Mouse (Mus musculus) CH12.LX (cell line): Measurements from ENCODE around the gene Krt4. TPM values are rescaled to one million over a fixed set of nuclear protein-coding genes. Genes with fewer than 3 reads are reported as not detected.

ENCODE experiments used
- DNase-seq: peaks from one replicate; pipeline ENCODE4 v3.0.0-alpha.2; 2013; ENCODE audit errors: extremely low read depth
- H3K27ac ChIP-seq: 2 replicates; pipeline ENCODE4 v1.5.1; 2012; ENCODE audit warnings: low read depth, mild to moderate bottlenecking, control low read depth, moderate library complexity; ENCODE audit not compliant: insufficient read depth
- H3K27me3 ChIP-seq: replicated peaks from 2 replicates; pipeline ENCODE3; 2012; ENCODE audit warnings: inconsistent platforms
- H3K36me3 ChIP-seq, 2 experiments: replicated peaks in 1 of 2; 2 replicates each; pipeline versions ENCODE3 to v1.6.1; 2012; ENCODE audit warnings: inconsistent platforms in 1 of 2, low read length in 1 of 2, mild to moderate bottlenecking in 1 of 2, mixed read lengths in 1 of 2, moderate library complexity in 1 of 2; ENCODE audit not compliant: control insufficient read depth in 1 of 2, insufficient read depth in 1 of 2
- H3K4me1 ChIP-seq, 2 experiments: 2 replicates each; pipeline ENCODE4 v1.6.1; 2012; ENCODE audit warnings: inconsistent platforms in 1 of 2, moderate library complexity in 1 of 2; ENCODE audit not compliant: insufficient read depth in 2 of 2, control insufficient read depth in 1 of 2
- H3K4me2 ChIP-seq: 2 replicates; pipeline ENCODE4 v1.6.1; 2012; ENCODE audit warnings: low read depth, mild to moderate bottlenecking, control low read depth; ENCODE audit not compliant: poor library complexity, insufficient read depth, severe bottlenecking
- H3K4me3 ChIP-seq, 3 experiments: fragments of 150-350 bp in 1 of 3; sonication (generic) in 1 of 3; replicated peaks in 1 of 3; 2 replicates each; pipeline versions ENCODE3 to v1.5.1; 2011 to 2012; ENCODE audit warnings: low read depth in 2 of 3, low read length in 2 of 3, mild to moderate bottlenecking in 2 of 3, moderate library complexity in 2 of 3, control low read depth in 1 of 3, improper control_type of control experiment in 1 of 3, inconsistent platforms in 1 of 3, mixed read lengths in 1 of 3; ENCODE audit not compliant: poor library complexity in 1 of 3
- H3K79me2 ChIP-seq: replicated peaks from 2 replicates; pipeline ENCODE4 v1.6.1; 2012; ENCODE audit warnings: mild to moderate bottlenecking, moderate library complexity; ENCODE audit not compliant: control insufficient read depth, poor library complexity, insufficient read depth, severe bottlenecking; ENCODE audit errors: extremely low read depth
- H3K9ac ChIP-seq: 2 replicates; pipeline ENCODE4 v1.6.1; 2012; ENCODE audit warnings: low read depth, mild to moderate bottlenecking, control low read depth, moderate library complexity; ENCODE audit not compliant: insufficient read depth
- H3K9me3 ChIP-seq: replicated peaks from 2 replicates; pipeline ENCODE3; 2012; ENCODE audit warnings: low read length, inconsistent platforms, mixed read lengths
- CTCF ChIP-seq, 2 experiments: IDR thresholded peaks in 1 of 2; conservative IDR thresholded peaks in 1 of 2; 2 replicates each; pipeline ENCODE4 v1.5.1; 2011 to 2012; ENCODE audit warnings: low read depth in 2 of 2, low read length in 2 of 2, improper control_type of control experiment in 1 of 2, inconsistent platforms in 1 of 2, mild to moderate bottlenecking in 1 of 2, moderate library complexity in 1 of 2
- E2F4 ChIP-seq: IDR thresholded peaks from 2 replicates; pipeline ENCODE4 v1.6.1; 2011; ENCODE audit warnings: low read depth, low read length, improper control_type of control experiment; ENCODE audit not compliant: insufficient replicate concordance
- GABPA ChIP-seq: IDR thresholded peaks from 2 replicates; pipeline ENCODE4 v1.6.1; 2012; ENCODE audit warnings: low read depth, low read length, improper control_type of control experiment, inconsistent platforms; ENCODE audit not compliant: insufficient replicate concordance
- HCFC1 ChIP-seq: IDR thresholded peaks from 2 replicates; pipeline ENCODE4 v1.6.1; 2012; ENCODE audit warnings: low read depth, mild to moderate bottlenecking, inconsistent platforms, low read length, improper control_type of control experiment
- IRF4 ChIP-seq: IDR thresholded peaks from 2 replicates; pipeline ENCODE4 v1.6.1; 2014; ENCODE audit warnings: low read depth, mild to moderate bottlenecking, inconsistent platforms, low read length, improper control_type of control experiment
- JUN ChIP-seq: IDR thresholded peaks from 2 replicates; pipeline ENCODE4 v1.6.1; 2011; ENCODE audit warnings: low read depth, mild to moderate bottlenecking, low read length, improper control_type of control experiment, moderate library complexity; ENCODE audit not compliant: insufficient read depth
- JUND ChIP-seq: conservative IDR thresholded peaks from 2 replicates; pipeline ENCODE4 v1.6.1; 2011; ENCODE audit warnings: low read depth, low read length, improper control_type of control experiment
- MAX ChIP-seq: IDR thresholded peaks from 2 replicates; pipeline ENCODE4 v1.6.1; 2011; ENCODE audit warnings: low read length, improper control_type of control experiment
- MYC ChIP-seq: IDR thresholded peaks from 2 replicates; pipeline ENCODE4 v1.6.1; 2011; ENCODE audit warnings: low read depth, mild to moderate bottlenecking, improper control_type of control experiment, low read length
- NRF1 ChIP-seq: IDR thresholded peaks from 2 replicates; pipeline ENCODE4 v1.6.1; 2014; ENCODE audit warnings: low read depth, mild to moderate bottlenecking, inconsistent platforms, low read length, improper control_type of control experiment, moderate library complexity
- PAX5 ChIP-seq: IDR thresholded peaks from 2 replicates; pipeline ENCODE4 v1.6.1; 2012; ENCODE audit warnings: low read length, inconsistent platforms, mixed read lengths
- POLR2A ChIP-seq: IDR thresholded peaks from 2 replicates; pipeline ENCODE4 v1.6.1; 2011; ENCODE audit warnings: low read depth, mild to moderate bottlenecking, improper control_type of control experiment, low read length
- POLR2AphosphoS2 ChIP-seq: IDR thresholded peaks from 2 replicates; pipeline ENCODE4 v1.6.1; 2011; ENCODE audit warnings: low read depth, low read length, improper control_type of control experiment
- RCOR1 ChIP-seq: conservative IDR thresholded peaks from 2 replicates; pipeline ENCODE4 v1.6.1; 2012; ENCODE audit warnings: low read depth, mild to moderate bottlenecking, inconsistent platforms, low read length, improper control_type of control experiment
- SIN3A ChIP-seq: IDR thresholded peaks from 2 replicates; pipeline ENCODE4 v1.6.1; 2012; ENCODE audit warnings: low read length, improper control_type of control experiment, inconsistent platforms
- SMC3 ChIP-seq: IDR thresholded peaks from 2 replicates; pipeline ENCODE4 v1.6.1; 2011; ENCODE audit warnings: low read depth, low read length, improper control_type of control experiment
- TBP ChIP-seq: conservative IDR thresholded peaks from 2 replicates; pipeline ENCODE4 v1.6.1; 2011; ENCODE audit warnings: low read depth, low read length, improper control_type of control experiment
- TCF12 ChIP-seq: IDR thresholded peaks from 2 replicates; pipeline ENCODE4 v1.6.1; 2014; ENCODE audit warnings: low read depth, mild to moderate bottlenecking, inconsistent platforms, low read length, improper control_type of control experiment
- UBTF ChIP-seq: IDR thresholded peaks from 2 replicates; pipeline ENCODE4 v1.6.1; 2012; ENCODE audit warnings: low read depth, mild to moderate bottlenecking, inconsistent platforms, low read length, improper control_type of control experiment, moderate library complexity
- ZC3H11A ChIP-seq: IDR thresholded peaks from 2 replicates; pipeline ENCODE4 v1.6.1; 2012; ENCODE audit warnings: low read depth, mild to moderate bottlenecking, inconsistent platforms, low read length, improper control_type of control experiment
- ZKSCAN1 ChIP-seq: IDR thresholded peaks from 2 replicates; pipeline ENCODE4 v1.6.1; 2012; ENCODE audit warnings: low read depth, inconsistent platforms, low read length, improper control_type of control experiment, borderline replicate concordance
- ZMIZ1 ChIP-seq: IDR thresholded peaks from 2 replicates; pipeline ENCODE4 v1.6.1; 2012; ENCODE audit warnings: low read depth, mild to moderate bottlenecking, inconsistent platforms, low read length, improper control_type of control experiment
- ZNF384 ChIP-seq: IDR thresholded peaks from 2 replicates; pipeline ENCODE4 v1.6.1; 2012; ENCODE audit warnings: low read depth, low read length, improper control_type of control experiment, inconsistent platforms
- dilution Hi-C: fragments of 300-500 bp; cut with MboI; formaldehyde crosslinking; loops from 2 replicates; pipeline ENCODE4 v1.14.3; 2020; ENCODE audit warnings: low sequenced_read_pairs; ENCODE audit not compliant: extremely low pct_unique_long_range_greater_than_20kb, extremely low pct_ligation_motif_present
- in situ Hi-C: fragments of 300-500 bp; cut with MboI; formaldehyde crosslinking; loops from 3 replicates; pipeline ENCODE4 v1.14.3; 2019; ENCODE audit warnings: low sequenced_read_pairs, low pct_ligation_motif_present, low pct_unique_long_range_greater_than_20kb, mixed read lengths
- polyA plus RNA-seq: library from polyadenylated mRNA; unstranded; fragments of >175 nt; gene quantifications from 2 replicates; pipeline ENCODE4 v1.2.1, GENCODE M21; 2012; ENCODE audit warnings: low read depth; ENCODE audit not compliant: insufficient read length
- total RNA-seq, 2 experiments: library from RNA; depleted of rRNA; stranded (reverse); fragments of 300-350 nt in 1 of 2; fragments of >200 nt in 1 of 2; gene quantifications; 2 replicates each; pipeline ENCODE4 v1.2.3; 2012 to 2014

Gene Krt4
- total and polyA plus RNA-seq, 3 experiments: not detected

DNA sequence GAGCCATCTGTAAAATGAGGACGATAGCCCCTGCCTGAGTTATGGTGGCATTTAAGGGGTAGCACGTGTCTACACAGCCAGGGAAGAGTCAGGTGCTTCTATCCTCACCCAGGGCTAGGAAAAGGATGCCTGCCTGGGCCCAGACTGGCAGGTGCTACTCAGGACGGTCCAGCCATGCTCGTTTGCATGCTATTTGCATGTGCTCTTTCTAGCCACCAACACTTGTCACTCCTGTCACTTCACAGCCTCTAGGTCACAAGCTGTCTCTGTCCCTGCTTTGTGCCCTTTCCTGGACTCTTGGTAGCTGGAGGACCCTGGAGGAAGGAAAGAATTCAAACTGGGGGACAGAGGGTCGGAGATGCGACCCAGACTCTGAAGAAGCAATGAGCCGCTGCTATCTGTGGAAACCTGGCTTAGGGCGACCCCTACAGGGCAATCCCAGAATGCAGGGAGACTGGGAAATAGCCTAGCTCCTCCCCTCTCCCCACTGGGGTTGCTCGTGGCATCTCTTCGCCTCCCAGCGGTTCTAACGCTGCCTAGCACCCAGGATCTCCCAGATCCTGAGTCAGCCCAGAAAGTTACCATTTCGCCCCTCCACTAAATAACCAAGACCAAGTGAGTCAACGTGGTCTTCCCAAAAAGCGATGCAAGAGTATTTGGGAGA is 49.0 kb upstream of the Krt4 start (continued):
- TF ChIP-seq SIN3A (peak; percentile 46; the same call in 1 of the 2 replicates), TCF12 (peak; percentile 66; the same call in 1 of the 2 replicates)

- dilution Hi-C loops: no loop called here
- H3K27ac ChIP-seq: no peak overlapping the region
- TF ChIP-seq SMC3 (peak; percentile 18; the same call in 1 of the 2 replicates), CTCF (conservative IDR thresholded peaks at IDR 0.05 in 1 of 2, IDR thresholded peaks at IDR 0.05 in 1 of 2; ENCODE audit: low read depth in 2 of 2, low read length in 2 of 2) (peak; percentile 40 to 45; a peak in 3 of 4 replicates), POLR2AphosphoS2 (no peak)
- H3K79me2 ChIP-seq: no peaks in the 10 kb centered on the region
- no peak overlapping the region for H3K9ac ChIP-seq
- H3K9me3 ChIP-seq: no peaks in the 10 kb centered on the region
- in situ Hi-C loops: loop anchor here (10.0 kb wide), 2 partner anchors 126 to 446 kb away; no protein-coding TSS in a partner anchor
- no peak for DNase-seq
- no peaks in the 10 kb centered on the region for H3K36me3 ChIP-seq
- H3K4me3 ChIP-seq: no peak overlapping the region
- H3K4me2 ChIP-seq: no peak overlapping the region
- H3K27me3 ChIP-seq: peaks cover 87% of the 10 kb centered on the region
- peaks cover 0 to 13% of the 10 kb centered on the region in 2 experiments; a peak in 2 of 4 replicates for H3K4me1 ChIP-seq
Observed at GRCm38 (mm10) chr15:101970536-101970935, 46.0 kb upstream of the Krt4 start.

- Histone ChIP-seq H3K9ac (no peak overlapping the region), H3K4me1 (no peaks in the 10 kb centered on the region), H3K27ac (no peak overlapping the region), H3K27me3 (peaks cover 90% of the 10 kb centered on the region), H3K4me3 (no peak overlapping the region), H3K4me2 (no peak overlapping the region), H3K36me3 (no peaks in the 10 kb centered on the region), H3K79me2 (no peaks in the 10 kb centered on the region), H3K9me3 (no peaks in the 10 kb centered on the region)
- dilution Hi-C loops: no loop called here
- TF ChIP-seq ZKSCAN1 (no peak), MYC (no peak), JUN (no peak), JUND (no peak), UBTF (no peak)
- in situ Hi-C loops: no loop called here
- no peak for DNase-seq
Observed at GRCm38 (mm10) chr15:101966808-101967207, 42.3 kb upstream of the Krt4 start.

DNA sequence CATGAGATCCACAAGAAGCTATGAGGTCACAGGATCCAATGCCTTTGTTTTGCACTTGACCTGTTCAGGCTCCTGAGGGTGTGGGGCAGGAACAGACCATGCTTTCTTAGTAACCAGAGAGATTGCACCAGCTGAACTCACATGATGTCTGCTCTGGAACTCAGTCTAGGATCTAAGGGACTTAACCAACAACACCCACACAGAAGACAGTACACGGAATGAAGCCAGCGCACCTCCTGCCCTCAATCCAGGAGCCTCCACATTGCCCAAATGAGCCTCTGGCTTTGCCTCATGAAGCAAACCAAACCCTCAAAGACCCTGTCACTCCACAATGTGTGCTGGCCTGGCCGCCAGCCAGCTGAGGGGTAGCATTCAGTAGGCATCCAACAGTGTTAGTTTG is 34.4 kb upstream of the Krt4 start:
- H3K4me1 ChIP-seq: no peaks in the 10 kb centered on the region
- H3K9me3 ChIP-seq: no peaks in the 10 kb centered on the region
- TF ChIP-seq SMC3: no peak
- TF ChIP-seq TBP: no peak
- TF ChIP-seq IRF4: no peak
- TF ChIP-seq RCOR1: no peak
- TF ChIP-seq GABPA: no peak
- TF ChIP-seq HCFC1: no peak
- no peak for TF ChIP-seq POLR2A
- TF ChIP-seq PAX5: no peak
- no peak for TF ChIP-seq UBTF
- TF ChIP-seq ZC3H11A: no peak
- TF ChIP-seq E2F4: no peak
- no peak for TF ChIP-seq NRF1
- no peak for TF ChIP-seq MAX
- TF ChIP-seq ZMIZ1: no peak
- no peak for TF ChIP-seq ZNF384
- no peak for TF ChIP-seq TCF12
- no peak overlapping the region for H3K4me2 ChIP-seq
- in situ Hi-C loops (no loop called here), dilution Hi-C loops (no loop called here)
- no peak overlapping the region for H3K9ac ChIP-seq
- H3K27me3 ChIP-seq: peaks cover 85% of the 10 kb centered on the region
- DNase-seq: no peak
- no peak overlapping the region for H3K27ac ChIP-seq
- no peaks in the 10 kb centered on the region for H3K36me3 ChIP-seq
- no peak overlapping the region for H3K4me3 ChIP-seq
- H3K79me2 ChIP-seq: no peaks in the 10 kb centered on the region
